Comparison of ENCODE assay signal across 20 mouse cellular contexts in the genomic region with DNA sequence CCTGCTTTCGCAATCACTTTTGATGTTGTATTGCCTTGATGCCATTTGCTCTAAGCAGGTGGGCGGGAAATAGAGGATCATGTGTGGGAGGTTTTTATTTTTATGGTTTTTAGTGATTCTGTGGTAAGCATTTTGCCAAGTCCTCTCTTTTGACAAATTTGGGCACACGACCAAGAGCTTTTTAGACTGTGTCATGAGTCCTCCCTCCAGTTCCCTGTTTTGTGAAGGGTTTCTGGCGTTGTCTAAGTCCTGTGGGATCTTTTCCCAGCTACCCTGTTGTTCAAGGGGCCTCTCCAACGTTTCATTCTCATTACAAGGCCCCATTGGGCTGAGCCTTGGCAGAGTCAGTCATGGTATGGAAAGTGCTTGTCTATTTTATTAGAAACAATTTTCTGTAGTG.
DNase-seq lines count a peak whose midpoint lies in the region; ATAC-seq and TF ChIP-seq lines count a peak whose summit lies in the region.
"Had no signal": no experiment of that assay in that cellular context is flagged by ENCODE, and none has a peak within 500 bp of the region (broad histone marks: within the 10 kb centered on the region; RNA-seq: fewer than 3 reads in every experiment).

No protein-coding gene starts in this region.

- no peak for TF ChIP-seq CTCF in hindbrain, postnatal 0 days (IDR thresholded peaks at IDR 0.05; ENCODE audit: low read depth)
- TF ChIP-seq CTCF in forebrain, postnatal 0 days (IDR thresholded peaks at IDR 0.05; ENCODE audit: low read depth) = no peak

- ATAC-seq in hindbrain, postnatal 0 days = no peak
- no peak for ATAC-seq in hindbrain, embryonic 12.5 days (ENCODE audit: low FRiP score)
- ATAC-seq in forebrain, postnatal 0 days = peak; percentile 21; the same call in 1 of the 2 replicates
- ATAC-seq: Patski had no signal

- no peak overlapping the region for H3K27ac ChIP-seq in hindbrain, postnatal 0 days
- no peak overlapping the region for H3K27ac ChIP-seq in hindbrain, embryonic 12.5 days
- H3K27ac ChIP-seq in forebrain, postnatal 0 days (ENCODE audit: low read depth, low read length) = no peak overlapping the region
- H3K27ac ChIP-seq: heart, embryonic 15.5 days; hindbrain, embryonic 13.5 days; liver, embryonic 14.5 days; neural tube, embryonic 15.5 days had no signal

- 45% methylated on average over 5 of the region's 5 CpGs for WGBS in hindbrain, postnatal 0 days
- WGBS in hindbrain, embryonic 12.5 days = 74% methylated on average over 5 of the region's 5 CpGs
- 36% methylated on average over 5 of the region's 5 CpGs for WGBS in forebrain, postnatal 0 days

- no peak overlapping the region for H3K9ac ChIP-seq in hindbrain, postnatal 0 days (replicated peaks; ENCODE audit: low read length)
- no peak overlapping the region for H3K9ac ChIP-seq in hindbrain, embryonic 12.5 days
- H3K9ac ChIP-seq in forebrain, postnatal 0 days = no peak overlapping the region
- H3K9ac ChIP-seq: heart, embryonic 15.5 days; hindbrain, embryonic 13.5 days; liver, embryonic 14.5 days; neural tube, embryonic 15.5 days had no signal

- no peak overlapping the region for H3K4me2 ChIP-seq in hindbrain, postnatal 0 days (ENCODE audit: low read depth, low read length)
- no peak overlapping the region for H3K4me2 ChIP-seq in hindbrain, embryonic 12.5 days (replicated peaks)
- H3K4me2 ChIP-seq in forebrain, postnatal 0 days (ENCODE audit: low read depth) = no peak overlapping the region
- H3K4me2 ChIP-seq: heart, embryonic 15.5 days; hindbrain, embryonic 13.5 days; neural tube, embryonic 15.5 days had no signal

- no peak overlapping the region for H3K4me3 ChIP-seq in hindbrain, postnatal 0 days (ENCODE audit: low read length)
- H3K4me3 ChIP-seq in hindbrain, embryonic 12.5 days = no peak overlapping the region
- no peak overlapping the region for H3K4me3 ChIP-seq in forebrain, postnatal 0 days (ENCODE audit: low read depth, low read length)
- H3K4me3 ChIP-seq: heart, embryonic 15.5 days; hindbrain, embryonic 13.5 days; neural tube, embryonic 15.5 days had no signal

- DNase-seq in hindbrain, postnatal 0 days (ENCODE audit: low spot score) = peak; percentile 58
- peak; percentile 26 to 27 for DNase-seq in right cerebral cortex, postnatal 10 days (ENCODE audit: low spot score in 2 of 2)
- no peak for DNase-seq in right cerebral cortex, postnatal 25 days
- peak; percentile 43 for DNase-seq in forebrain, postnatal 0 days
- DNase-seq in telencephalon, adult 2 months (ENCODE audit: low read depth, low spot score) = peak; percentile 49
- no peak for DNase-seq in testis, postnatal 14 days (ENCODE audit: low spot score)
- no peak for DNase-seq in cerebellum, postnatal 14 days
- DNase-seq: cerebellum, adult 2 months; heart, adult 18-20 months; kidney, adult 2 months; kidney, postnatal 25 days; lung, postnatal 10 days; thymus, postnatal 4 days had no signal

- H3K36me3 ChIP-seq in hindbrain, postnatal 0 days (ENCODE audit: insufficient read depth, low read length) = no peaks in the 10 kb centered on the region
- H3K36me3 ChIP-seq in hindbrain, embryonic 12.5 days = no peaks in the 10 kb centered on the region
- no peaks in the 10 kb centered on the region for H3K36me3 ChIP-seq in forebrain, postnatal 0 days (ENCODE audit: insufficient read depth)
- H3K36me3 ChIP-seq: heart, embryonic 15.5 days; hindbrain, embryonic 13.5 days; neural tube, embryonic 15.5 days had no signal

- no peaks in the 10 kb centered on the region for H3K4me1 ChIP-seq in hindbrain, postnatal 0 days (ENCODE audit: insufficient read depth, low read length)
- peaks cover 5% of the 10 kb centered on the region for H3K4me1 ChIP-seq in hindbrain, embryonic 12.5 days
- no peaks in the 10 kb centered on the region for H3K4me1 ChIP-seq in forebrain, postnatal 0 days (ENCODE audit: insufficient read depth)
- H3K4me1 ChIP-seq: heart, embryonic 15.5 days had no signal

- no peaks in the 10 kb centered on the region for H3K27me3 ChIP-seq in hindbrain, postnatal 0 days (ENCODE audit: insufficient read depth, low read length)
- H3K27me3 ChIP-seq in hindbrain, embryonic 12.5 days = no peaks in the 10 kb centered on the region
- no peaks in the 10 kb centered on the region for H3K27me3 ChIP-seq in forebrain, postnatal 0 days (ENCODE audit: insufficient read depth, low read length)
- H3K27me3 ChIP-seq: CH12.LX; heart, embryonic 15.5 days; hindbrain, embryonic 13.5 days; neural tube, embryonic 15.5 days; Patski had no signal

- no peaks in the 10 kb centered on the region for H3K9me3 ChIP-seq in hindbrain, postnatal 0 days (ENCODE audit: low read length)
- H3K9me3 ChIP-seq in hindbrain, embryonic 12.5 days (replicated peaks) = no peaks in the 10 kb centered on the region
- H3K9me3 ChIP-seq in forebrain, postnatal 0 days (ENCODE audit: low read length) = no peaks in the 10 kb centered on the region
- H3K9me3 ChIP-seq: heart, embryonic 15.5 days; hindbrain, embryonic 13.5 days; neural tube, embryonic 15.5 days had no signal

Comparison
In these comparisons a context has a peak if more than half of its experiments do, and no peak if none do; other contexts are left out.
1. DNase-seq: peak in hindbrain, postnatal 0 days (single experiment), right cerebral cortex, postnatal 10 days (2 of 2), forebrain, postnatal 0 days (single experiment) and telencephalon, adult 2 months (single experiment); none in right cerebral cortex, postnatal 25 days (single experiment), testis, postnatal 14 days (single experiment) and cerebellum, postnatal 14 days (0 of 2).